Mouse (Mus musculus): ENCODE measurements around the gene Cacng7. TPM values are rescaled to one million over a fixed set of nuclear protein-coding genes. Genes with fewer than 3 reads are reported as not detected.
A peak's percentile ranks its signal among the peaks of the same experiment; 100 is the strongest.

The Cacng7 gene
- polyA plus RNA-seq, 1 experiment: 214 TPM

GRCm38 (mm10) chr7:3376831-3377230 is 44.1 kb downstream of the Cacng7 start:
- no peaks in the 10 kb centered on the region for H3K4me1 ChIP-seq (ENCODE audit: control insufficient read depth, insufficient read depth, low read length)
- H3K27ac ChIP-seq (ENCODE audit: insufficient read depth, low read length): no peak overlapping the region
- TF ChIP-seq CTCF (IDR thresholded peaks at IDR 0.05; ENCODE audit: extremely low read depth, insufficient read depth, low read length) (peak; percentile 42), POLR2A (IDR thresholded peaks at IDR 0.05; ENCODE audit: extremely low read depth, insufficient read depth, low read length) (no peak)
- no peak overlapping the region for H3K4me3 ChIP-seq (ENCODE audit: insufficient read depth, low read length)

- TF ChIP-seq POLR2A (IDR thresholded peaks at IDR 0.05; ENCODE audit: extremely low read depth, insufficient read depth, low read length) (no peak), CTCF (IDR thresholded peaks at IDR 0.05; ENCODE audit: extremely low read depth, insufficient read depth, low read length) (no peak)
- Histone ChIP-seq H3K27ac (ENCODE audit: insufficient read depth, low read length) (no peak overlapping the region), H3K4me1 (ENCODE audit: control insufficient read depth, insufficient read depth, low read length) (peaks cover 8% of the 10 kb centered on the region), H3K4me3 (ENCODE audit: insufficient read depth, low read length) (no peak overlapping the region)
These were observed 49.4 kb downstream of the Cacng7 start for GRCm38 (mm10) chr7:3382123-3382522.

DNA sequence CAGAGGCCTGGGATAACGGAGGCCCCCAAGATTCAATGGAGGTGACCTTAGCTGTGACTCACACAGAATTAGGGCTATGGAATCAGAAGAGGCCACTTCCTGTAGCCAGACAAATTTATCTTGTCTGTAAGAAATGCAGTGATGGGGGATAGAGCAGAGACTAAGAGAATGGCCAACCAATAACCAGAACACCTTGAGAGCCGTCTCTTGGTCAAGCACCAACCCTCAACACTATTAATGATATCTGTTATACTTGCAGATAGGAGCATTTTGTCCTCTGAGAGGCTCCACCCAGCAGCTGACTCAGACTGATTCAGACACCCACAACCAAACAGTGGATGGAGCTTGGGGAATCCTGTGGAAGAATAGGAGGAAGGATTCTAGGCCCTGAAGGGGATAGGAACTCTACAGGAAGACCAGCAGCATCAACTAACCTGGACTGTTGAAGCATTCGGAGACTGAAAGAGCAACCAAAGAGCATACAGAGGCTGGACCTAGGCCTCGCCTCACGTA is 52.1 kb downstream of the Cacng7 start:
- no peak overlapping the region for H3K27ac ChIP-seq (ENCODE audit: insufficient read depth, low read length)
- TF ChIP-seq CTCF (IDR thresholded peaks at IDR 0.05; ENCODE audit: extremely low read depth, insufficient read depth, low read length) (no peak), POLR2A (IDR thresholded peaks at IDR 0.05; ENCODE audit: extremely low read depth, insufficient read depth, low read length) (no peak)

GRCm38 (mm10) chr7:3386036-3386730 is 53.4 kb downstream of the Cacng7 start:
- Histone ChIP-seq H3K4me1 (ENCODE audit: control insufficient read depth, insufficient read depth, low read length) (peaks cover 8% of the 10 kb centered on the region), H3K4me3 (ENCODE audit: insufficient read depth, low read length) (no peak overlapping the region), H3K27ac (ENCODE audit: insufficient read depth, low read length) (no peak overlapping the region)
- TF ChIP-seq CTCF (IDR thresholded peaks at IDR 0.05; ENCODE audit: extremely low read depth, insufficient read depth, low read length) (no peak), POLR2A (IDR thresholded peaks at IDR 0.05; ENCODE audit: extremely low read depth, insufficient read depth, low read length) (no peak)

More for the DNA sequence above, 52.1 kb downstream of the Cacng7 start:
- no peak overlapping the region for H3K4me3 ChIP-seq (ENCODE audit: insufficient read depth, low read length)
- peaks cover 8% of the 10 kb centered on the region for H3K4me1 ChIP-seq (ENCODE audit: control insufficient read depth, insufficient read depth, low read length)

DNA sequence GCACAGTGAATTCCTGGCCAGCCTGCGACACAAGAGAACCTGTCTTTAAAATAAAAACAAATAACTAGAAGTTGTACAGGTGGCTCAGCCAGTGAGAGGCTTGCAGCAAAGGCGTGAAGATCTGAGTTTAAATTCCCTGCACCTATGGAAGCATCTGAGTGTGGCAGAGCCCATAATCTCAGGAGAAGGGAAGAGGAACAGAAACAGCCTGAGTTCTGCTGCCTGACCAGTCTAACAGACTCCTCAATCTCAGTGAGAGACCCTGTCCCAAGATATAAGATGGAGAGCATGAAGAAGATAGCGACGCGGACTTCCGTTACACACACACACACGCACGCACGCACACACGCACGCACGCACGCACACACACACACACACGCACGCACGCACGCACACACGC is 55.0 kb downstream of the Cacng7 start:
- no peak for TF ChIP-seq POLR2A (IDR thresholded peaks at IDR 0.05; ENCODE audit: extremely low read depth, insufficient read depth, low read length)
- Histone ChIP-seq H3K4me1 (ENCODE audit: control insufficient read depth, insufficient read depth, low read length) (peaks cover 8% of the 10 kb centered on the region), H3K4me3 (ENCODE audit: insufficient read depth, low read length) (peak overlapping the region; percentile 31; the same call in 1 of the 2 replicates), H3K27ac (ENCODE audit: insufficient read depth, low read length) (no peak overlapping the region)

- no peak for TF ChIP-seq CTCF (IDR thresholded peaks at IDR 0.05; ENCODE audit: extremely low read depth, insufficient read depth, low read length)
- TF ChIP-seq POLR2A (IDR thresholded peaks at IDR 0.05; ENCODE audit: extremely low read depth, insufficient read depth, low read length): no peak
- H3K4me3 ChIP-seq (ENCODE audit: insufficient read depth, low read length): peak overlapping the region; percentile 87; the same call in 1 of the 2 replicates
- 0 out of 2 replicates have a peak overlapping the region, but pooled peaks have one; percentile 29 for H3K27ac ChIP-seq (ENCODE audit: insufficient read depth, low read length)
- H3K4me1 ChIP-seq (ENCODE audit: control insufficient read depth, insufficient read depth, low read length): peaks cover 12% of the 10 kb centered on the region
These were observed 56.1 kb downstream of the Cacng7 start for GRCm38 (mm10) chr7:3388885-3389284.

- H3K4me3 ChIP-seq (ENCODE audit: insufficient read depth, low read length): peak overlapping the region; percentile 87
- TF ChIP-seq POLR2A (IDR thresholded peaks at IDR 0.05; ENCODE audit: extremely low read depth, insufficient read depth, low read length) (no peak), CTCF (IDR thresholded peaks at IDR 0.05; ENCODE audit: extremely low read depth, insufficient read depth, low read length) (no peak)
- peak overlapping the region; percentile 81 for H3K27ac ChIP-seq (ENCODE audit: insufficient read depth, low read length)
- peaks cover 12% of the 10 kb centered on the region for H3K4me1 ChIP-seq (ENCODE audit: control insufficient read depth, insufficient read depth, low read length)
These were observed 57.0 kb downstream of the Cacng7 start for GRCm38 (mm10) chr7:3389444-3390412.

- TF ChIP-seq POLR2A (IDR thresholded peaks at IDR 0.05; ENCODE audit: extremely low read depth, insufficient read depth, low read length) (no peak), CTCF (IDR thresholded peaks at IDR 0.05; ENCODE audit: extremely low read depth, insufficient read depth, low read length) (no peak)
- peaks cover 8% of the 10 kb centered on the region for H3K4me1 ChIP-seq (ENCODE audit: control insufficient read depth, insufficient read depth, low read length)
- peak within 1 kb of the TSS; percentile 92 for H3K27ac ChIP-seq (ENCODE audit: insufficient read depth, low read length)
- H3K4me3 ChIP-seq (ENCODE audit: insufficient read depth, low read length): peak within 1 kb of the TSS; percentile 87
These were observed 57.8 kb downstream of the Cacng7 start, which contains the start of gene Cacng8 for GRCm38 (mm10) chr7:3390413-3391080. Gene Cacng8, plus strand, starts transcription at chr7:3390683.

DNA sequence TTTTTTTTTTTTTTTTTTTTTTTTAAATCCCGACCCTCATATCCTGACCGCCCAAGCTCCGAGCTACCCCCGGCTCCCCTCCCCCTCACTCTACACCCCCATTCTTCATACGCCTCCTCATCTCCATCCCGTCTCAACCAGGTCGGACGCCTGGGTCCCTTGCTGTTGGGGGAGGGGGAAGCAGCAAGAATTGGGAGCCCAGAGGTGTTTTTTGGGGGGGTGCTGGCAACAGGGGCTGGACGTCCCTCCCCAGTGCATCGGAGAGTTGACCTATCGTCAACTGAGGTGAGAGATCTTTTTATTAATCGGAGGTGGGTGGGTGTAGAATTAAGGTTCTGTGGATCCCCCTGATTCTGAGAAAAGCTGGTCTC is 58.3 kb downstream of the Cacng7 start:
- TF ChIP-seq CTCF (IDR thresholded peaks at IDR 0.05; ENCODE audit: extremely low read depth, insufficient read depth, low read length) (no peak), POLR2A (IDR thresholded peaks at IDR 0.05; ENCODE audit: extremely low read depth, insufficient read depth, low read length) (no peak)
- peak overlapping the region; percentile 87 for H3K4me3 ChIP-seq (ENCODE audit: insufficient read depth, low read length)
- H3K4me1 ChIP-seq (ENCODE audit: control insufficient read depth, insufficient read depth, low read length): peaks cover 8% of the 10 kb centered on the region
- peak overlapping the region; percentile 92 for H3K27ac ChIP-seq (ENCODE audit: insufficient read depth, low read length)

All from cortical plate, adult 2 months (tissue).